Mouse (Mus musculus) CD4-positive, CD25-positive, alpha-beta regulatory T cell, adult 9 weeks (primary cell): Measurements from ENCODE around the gene Megf6. TPM values are rescaled to one million over a fixed set of nuclear protein-coding genes. Genes with fewer than 3 reads are reported as not detected.

Experiments
- polyA plus RNA-seq: library from polyadenylated mRNA; unstranded; fragments of 100-300 nt; shearing (Covaris generic); gene quantifications from one replicate; pipeline ENCODE4 v1.2.1, GENCODE M21; 2017

The Megf6 gene
- polyA plus RNA-seq: 0.10 TPM

GRCm38 (mm10) chr4:154170506-154171150, at the start of gene Megf6:
TSS of gene Megf6 (plus strand) at chr4:154170730.

GRCm38 (mm10) chr4:154140182-154140212, 30.5 kb upstream of the Megf6 start, which contains the start of gene Trp73:
TSS of gene Trp73 (minus strand) at chr4:154140208.

GRCm38 (mm10) chr4:154142211-154143040, 28.1 kb upstream of the Megf6 start, which contains the start of gene Wrap73:
TSS of gene Wrap73 (plus strand) at chr4:154142372.

GRCm38 (mm10) chr4:154160538-154161390, 9.8 kb upstream of the Megf6 start, which contains the start of gene Tprgl:
TSS of gene Tprgl (minus strand) at chr4:154160666.

GRCm38 (mm10) chr4:154301466-154301881, 130.9 kb downstream of the Megf6 start, which contains the start of gene Arhgef16:
TSS of gene Arhgef16 (minus strand) at chr4:154301676.

Other genes with a start within 250 kb of the Megf6 start
- gene A430005L14Rik, start 213.5 kb upstream of the Megf6 start, polyA plus RNA-seq: 90.4 TPM
- 27.5 TPM for gene Dffb, start 195.6 kb upstream of the Megf6 start, polyA plus RNA-seq
- gene Cep104, start 195.5 kb upstream of the Megf6 start, polyA plus RNA-seq: 4.7 TPM
- gene Lrrc47, start 159.0 kb upstream of the Megf6 start, polyA plus RNA-seq: 3.0 TPM
- 0.55 TPM for gene Smim1, start 144.5 kb upstream of the Megf6 start, polyA plus RNA-seq
- not detected for gene Ccdc27, start 128.1 kb upstream of the Megf6 start, polyA plus RNA-seq
- gene Trp73, start 30.5 kb upstream of the Megf6 start, polyA plus RNA-seq: not detected
- 40.8 TPM for gene Wrap73, start 28.4 kb upstream of the Megf6 start, polyA plus RNA-seq
- gene Tprgl, start 10.1 kb upstream of the Megf6 start, polyA plus RNA-seq: 18.4 TPM
- gene Arhgef16, start 130.9 kb downstream of the Megf6 start, polyA plus RNA-seq: 0.35 TPM
- gene B230104I21Rik, start 165.4 kb downstream of the Megf6 start, polyA plus RNA-seq: not detected